Mouse (Mus musculus) C2C12 (cell line): ENCODE measurements around the gene Jpt2.
"Not testable (repeated sequence)": the region's sequence is repeated elsewhere in the genome, so short reads cannot be mapped to it uniquely, and the experiment has no call there.

ENCODE experiments used
- CEBPB ChIP-seq: IDR thresholded peaks from one replicate; pipeline ENCODE4 v1.6.1; 2011; ENCODE audit warnings: low read depth, mild to moderate bottlenecking, control low read depth, moderate library complexity
- CTCF ChIP-seq: IDR thresholded peaks from one replicate; pipeline ENCODE4 v1.5.1; 2011; ENCODE audit not compliant: control insufficient read depth, insufficient read depth, insufficient read length
- FOSL1 ChIP-seq: IDR thresholded peaks from one replicate; pipeline ENCODE4 v1.8.0; 2011; ENCODE audit warnings: mild to moderate bottlenecking, low read length; ENCODE audit not compliant: poor library complexity, insufficient read depth, severe bottlenecking
- USF1 ChIP-seq: IDR thresholded peaks from one replicate; pipeline ENCODE4 v1.6.1; 2011; ENCODE audit warnings: low read depth, mild to moderate bottlenecking, control low read depth, moderate library complexity

- TF ChIP-seq CTCF, FOSL1, USF1, CEBPB: not testable (repeated sequence)
These were observed 16.9 kb downstream of the Jpt2 start for GRCm38 (mm10) chr17:24943589-24943988.
